Comparison of ENCODE assay signal across 24 mouse cellular contexts in the genomic region with DNA sequence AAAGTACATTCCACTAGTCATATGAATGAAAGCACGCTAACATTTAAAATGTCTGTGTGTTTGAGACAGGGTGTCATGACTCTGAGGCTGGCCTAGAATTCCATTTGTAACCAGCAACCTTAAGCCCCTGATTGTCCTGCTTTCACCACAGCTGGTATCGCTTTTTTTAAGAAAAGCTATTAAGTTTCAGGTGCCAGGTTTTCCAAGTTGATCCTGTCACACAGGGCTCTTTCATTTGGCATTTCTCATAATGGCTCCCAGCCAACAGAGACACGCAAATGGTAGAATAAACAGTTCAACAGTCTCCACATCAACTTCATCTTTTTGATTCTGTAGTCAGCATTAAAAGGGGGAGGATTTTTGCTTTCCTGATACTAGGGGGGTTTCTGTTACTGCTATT. TPM values are rescaled to one million over a fixed set of nuclear protein-coding genes. Genes with fewer than 3 reads are reported as not detected.
DNase-seq lines count a peak whose midpoint lies in the region; ATAC-seq and TF ChIP-seq lines count a peak whose summit lies in the region.
"Had no signal": no experiment of that assay in that cellular context is flagged by ENCODE, and none has a peak within 500 bp of the region (broad histone marks: within the 10 kb centered on the region; RNA-seq: fewer than 3 reads in every experiment).

No protein-coding gene starts in this region.

- peaks cover 18% of the 10 kb centered on the region for H3K4me1 ChIP-seq in forebrain, embryonic 14.5 days (ENCODE audit: control insufficient read depth, insufficient read depth, low read length)
- peaks cover 30% of the 10 kb centered on the region for H3K4me1 ChIP-seq in forebrain, embryonic 15.5 days
- peaks cover 64% of the 10 kb centered on the region for H3K4me1 ChIP-seq in liver, embryonic 12.5 days
- peaks cover 43% of the 10 kb centered on the region for H3K4me1 ChIP-seq in liver, embryonic 11.5 days (replicated peaks; ENCODE audit: control insufficient read depth, insufficient read depth, low read length)

- no peaks in the 10 kb centered on the region for H3K9me3 ChIP-seq in forebrain, embryonic 14.5 days (replicated peaks; ENCODE audit: control insufficient read depth, low read length)
- H3K9me3 ChIP-seq in forebrain, embryonic 15.5 days, result no peaks in the 10 kb centered on the region
- no peaks in the 10 kb centered on the region for H3K9me3 ChIP-seq in liver, embryonic 12.5 days (replicated peaks)
- H3K9me3 ChIP-seq in liver, embryonic 11.5 days (ENCODE audit: control insufficient read depth, low read length), result no peaks in the 10 kb centered on the region
- H3K9me3 ChIP-seq: G1E; heart, embryonic 12.5 days; midbrain, embryonic 13.5 days; stomach, embryonic 15.5 days had no signal

- no peak overlapping the region for H3K9ac ChIP-seq in forebrain, embryonic 14.5 days (ENCODE audit: low read length)
- no peak overlapping the region for H3K9ac ChIP-seq in forebrain, embryonic 15.5 days (replicated peaks)
- no peak overlapping the region for H3K9ac ChIP-seq in liver, embryonic 12.5 days
- no peak overlapping the region for H3K9ac ChIP-seq in liver, embryonic 11.5 days (ENCODE audit: low read depth, low read length)
- H3K9ac ChIP-seq: forebrain, postnatal 0 days; heart, embryonic 12.5 days; hindbrain, embryonic 14.5 days; midbrain, embryonic 13.5 days; stomach, embryonic 15.5 days had no signal

- no peak for ATAC-seq in forebrain, embryonic 14.5 days
- no peak for ATAC-seq in forebrain, embryonic 15.5 days (replicated peaks)
- no peak for ATAC-seq in liver, embryonic 12.5 days
- no peak for ATAC-seq in liver, embryonic 11.5 days (replicated peaks; ENCODE audit: low FRiP score)
- ATAC-seq: activated CD4-positive, CD25-positive, alpha-beta regulatory T cell, adult 4 months; forebrain, postnatal 0 days; midbrain, embryonic 13.5 days had no signal

- TF ChIP-seq POLR2A in brain, embryonic 14.5 days (IDR thresholded peaks at IDR 0.05; ENCODE audit: borderline replicate concordance, extremely low read depth, insufficient read depth, insufficient read length, poor library complexity, severe bottlenecking), result no peak

- no peaks in the 10 kb centered on the region for H3K27me3 ChIP-seq in forebrain, embryonic 14.5 days (replicated peaks; ENCODE audit: control insufficient read depth, insufficient read depth, low read length)
- H3K27me3 ChIP-seq in forebrain, embryonic 15.5 days, result no peaks in the 10 kb centered on the region
- H3K27me3 ChIP-seq in liver, embryonic 12.5 days (replicated peaks), result no peaks in the 10 kb centered on the region
- no peaks in the 10 kb centered on the region for H3K27me3 ChIP-seq in liver, embryonic 11.5 days (replicated peaks; ENCODE audit: control insufficient read depth, insufficient read depth, low read length)
- H3K27me3 ChIP-seq: heart, embryonic 12.5 days; midbrain, embryonic 13.5 days; stomach, embryonic 15.5 days had no signal

- 59% methylated on average over 3 of the region's 3 CpGs for WGBS in forebrain, embryonic 14.5 days
- 54% methylated on average over 3 of the region's 3 CpGs for WGBS in forebrain, embryonic 15.5 days
- 81% methylated on average over 3 of the region's 3 CpGs for WGBS in liver, embryonic 12.5 days (ENCODE audit: insufficient replicate concordance)
- WGBS in liver, embryonic 11.5 days, result 87% methylated on average over 3 of the region's 3 CpGs

- DNase-seq in forebrain, embryonic 14.5 days (ENCODE audit: low spot score), result peak; percentile 31
- DNase-seq in liver, embryonic 11.5 days (ENCODE audit: low spot score), result no peak
- DNase-seq in brain, embryonic 14.5 days (ENCODE audit: low read depth), result peak; percentile 44
- DNase-seq in forelimb bud, embryonic 11.5 days (ENCODE audit: low read depth, low spot score), result peak; percentile 28
- DNase-seq in gastrocnemius, adult 2 months, result no peak
- no peak for DNase-seq in spleen, adult 18-20 months
- DNase-seq: adrenal gland, postnatal 25 days; cerebellum, postnatal 36 days; forebrain, postnatal 0 days; kidney, postnatal 4 days; lung, adult 2 months; right cerebral cortex, postnatal 14 days; thymus, postnatal 25 days had no signal

- no peak overlapping the region for H3K4me2 ChIP-seq in forebrain, embryonic 14.5 days (ENCODE audit: low read length)
- H3K4me2 ChIP-seq in forebrain, embryonic 15.5 days (replicated peaks), result no peak overlapping the region
- H3K4me2 ChIP-seq in liver, embryonic 12.5 days, result peak overlapping the region; percentile 30; the same call in 1 of the 2 replicates
- no peak overlapping the region for H3K4me2 ChIP-seq in liver, embryonic 11.5 days
- H3K4me2 ChIP-seq: hindbrain, embryonic 14.5 days; midbrain, embryonic 13.5 days; stomach, embryonic 15.5 days had no signal

- TF ChIP-seq CTCF in brain, embryonic 14.5 days (IDR thresholded peaks at IDR 0.05; ENCODE audit: borderline replicate concordance, extremely low read depth, insufficient read depth, insufficient read length), result no peak
- TF ChIP-seq CTCF in gastrocnemius, adult 2 months (IDR thresholded peaks at IDR 0.05), result no peak

- H3K36me3 ChIP-seq in forebrain, embryonic 14.5 days (ENCODE audit: control insufficient read depth, insufficient read depth, low read length), result no peaks in the 10 kb centered on the region
- no peaks in the 10 kb centered on the region for H3K36me3 ChIP-seq in forebrain, embryonic 15.5 days
- H3K36me3 ChIP-seq in liver, embryonic 12.5 days, result peaks cover 16% of the 10 kb centered on the region; the same call in 1 of the 2 replicates
- 0 out of 2 replicates have a peak, but pooled peaks cover 2% of the 10 kb centered on the region for H3K36me3 ChIP-seq in liver, embryonic 11.5 days (ENCODE audit: control insufficient read depth, insufficient read depth, low read length)
- H3K36me3 ChIP-seq: midbrain, embryonic 13.5 days; stomach, embryonic 15.5 days had no signal

- no peak overlapping the region for H3K27ac ChIP-seq in forebrain, embryonic 14.5 days (ENCODE audit: low read depth, low read length)
- H3K27ac ChIP-seq in forebrain, embryonic 15.5 days (replicated peaks), result no peak overlapping the region
- peak overlapping the region; percentile 57 for H3K27ac ChIP-seq in liver, embryonic 12.5 days
- H3K27ac ChIP-seq in liver, embryonic 11.5 days (ENCODE audit: low read depth, low read length), result no peak overlapping the region
- H3K27ac ChIP-seq in gastrocnemius, adult 2 months, result no peak overlapping the region; the same call in 1 of the 2 replicates
- H3K27ac ChIP-seq: hindbrain, embryonic 14.5 days; midbrain, embryonic 13.5 days had no signal

- intact Hi-C loops in gastrocnemius, adult 2 months (cut with DNase I), result no loop called here

- no peak overlapping the region for H3K4me3 ChIP-seq in forebrain, embryonic 14.5 days (ENCODE audit: low read depth, low read length)
- no peak overlapping the region for H3K4me3 ChIP-seq in forebrain, embryonic 15.5 days
- H3K4me3 ChIP-seq in liver, embryonic 12.5 days, result no peak overlapping the region
- no peak overlapping the region for H3K4me3 ChIP-seq in liver, embryonic 11.5 days (ENCODE audit: low read depth, low read length)
- H3K4me3 ChIP-seq in gastrocnemius, adult 2 months, result no peak overlapping the region
- H3K4me3 ChIP-seq: heart, embryonic 12.5 days; midbrain, embryonic 13.5 days; stomach, embryonic 15.5 days had no signal

RNA-seq across cellular contexts. Expression of a gene that starts 55.9 kb away (rescaled TPM):
- 253 and 297 TPM in 2 replicates for polyA plus RNA-seq in forebrain, embryonic 14.5 days (2014; fragmentation: Nextera tagmentation; extraction: Ambion mirVana)
- 333 TPM in 2 replicates for polyA plus RNA-seq in forebrain, embryonic 15.5 days (2015; fragmentation: Nextera tagmentation; extraction: Ambion mirVana)
- polyA plus RNA-seq in liver, embryonic 12.5 days (2016; fragmentation: Nextera tagmentation; extraction: Ambion mirVana), result 0.11 and 0.12 TPM in 2 replicates
- 0.26 and 0.53 TPM in 2 replicates for polyA plus RNA-seq in liver, embryonic 11.5 days (2014; fragmentation: Nextera tagmentation; extraction: Ambion mirVana)
- 413 and 626 TPM in 2 replicates for polyA plus RNA-seq in brain, embryonic 14.5 days (2012; rRNA removed)
- not detected for total RNA-seq in gastrocnemius, adult 2 months (2021)
- total RNA-seq: gastrocnemius, adult 18-20 months; heart, postnatal 25 days; megakaryocyte progenitor cell, adult 5-6 weeks had no signal
- polyA plus RNA-seq: activated CD4-positive, CD25-positive, alpha-beta regulatory T cell, adult 4 months; G1E had no signal

RNA-seq across cellular contexts. Expression of a gene that starts 56.4 kb away (rescaled TPM):
- 84.2 and 86.2 TPM in 2 replicates for polyA plus RNA-seq in forebrain, embryonic 14.5 days (2014; fragmentation: Nextera tagmentation; extraction: Ambion mirVana)
- 73.2 and 78.2 TPM in 2 replicates for polyA plus RNA-seq in forebrain, embryonic 15.5 days (2015; fragmentation: Nextera tagmentation; extraction: Ambion mirVana)
- polyA plus RNA-seq in liver, embryonic 12.5 days (2016; fragmentation: Nextera tagmentation; extraction: Ambion mirVana), result 67.1 and 78.5 TPM in 2 replicates
- polyA plus RNA-seq in liver, embryonic 11.5 days (2014; fragmentation: Nextera tagmentation; extraction: Ambion mirVana), result 107 and 110 TPM in 2 replicates
- 40.1 and 49.2 TPM in 2 replicates for polyA plus RNA-seq in brain, embryonic 14.5 days (2012; rRNA removed)
- 10 to 100 TPM in 1 of 2 experiments, 1 to 10 TPM in 1; 9.5 to 18.2 TPM for total RNA-seq in gastrocnemius, adult 2 months (2021)

Comparison
In these comparisons a context has a peak if more than half of its experiments do, and no peak if none do; other contexts are left out.
1. DNase-seq: peak in forebrain, embryonic 14.5 days (single experiment), brain, embryonic 14.5 days (single experiment) and forelimb bud, embryonic 11.5 days (single experiment); none in liver, embryonic 11.5 days (single experiment), gastrocnemius, adult 2 months (single experiment) and spleen, adult 18-20 months (0 of 2).
2. RNA of a gene that starts 55.9 kb away (polyA plus RNA-seq): 413 to 626 TPM in brain, embryonic 14.5 days, 333 TPM in forebrain, embryonic 15.5 days and 253 to 297 TPM in forebrain, embryonic 14.5 days; 0.26 to 0.53 TPM in liver, embryonic 11.5 days and 0.11 to 0.12 TPM in liver, embryonic 12.5 days; every median in the first group is over 100 times any median in the second.